Mouse (Mus musculus) small intestine, adult 2 months (tissue): ENCODE results near the gene Dcbld1.

Source experiments
- CTCF ChIP-seq: fragments of 200-500 bp; IDR thresholded peaks from 2 replicates; pipeline ENCODE4 v1.5.1; 2012; ENCODE audit warnings: low read depth, mild to moderate bottlenecking, control low read depth, inconsistent platforms, low read length, moderate library complexity, mixed read lengths; ENCODE audit not compliant: insufficient replicate concordance, insufficient read length; ENCODE audit errors: extremely low read depth
- POLR2A ChIP-seq: fragments of 200-500 bp; IDR thresholded peaks from 2 replicates; pipeline ENCODE4 v1.6.1; 2012; ENCODE audit warnings: low read depth, mild to moderate bottlenecking, control low read depth, inconsistent platforms, low read length, moderate library complexity

DNA sequence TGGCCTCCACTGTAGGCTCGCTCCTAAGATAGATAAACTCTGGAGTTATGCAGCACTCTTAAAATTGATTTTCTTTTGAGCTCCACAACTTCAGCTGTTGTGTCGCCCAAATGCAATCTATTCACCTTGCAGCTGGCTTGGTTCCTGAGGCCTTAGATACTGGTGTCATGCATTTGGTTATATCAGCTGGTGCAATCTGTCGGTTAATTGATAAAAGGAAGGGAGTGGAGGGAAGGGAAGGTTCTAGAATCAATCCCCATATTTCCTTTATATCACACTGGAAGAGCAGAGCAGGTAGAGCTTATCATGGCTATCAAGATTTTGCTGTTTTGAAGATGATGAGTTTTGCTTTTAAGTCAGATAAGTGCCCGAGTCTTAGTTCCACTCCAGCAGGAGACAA is 26.8 kb downstream of the Dcbld1 start:
- TF ChIP-seq CTCF (no peak), POLR2A (no peak)
